Mouse (Mus musculus) right cerebral cortex, postnatal 25 days (tissue): ENCODE results near the gene Gm17617.

ENCODE experiments used
- DNase-seq: peaks from one replicate; pipeline ENCODE4 v3.0.0; 2022

The Gm17617 gene

DNA sequence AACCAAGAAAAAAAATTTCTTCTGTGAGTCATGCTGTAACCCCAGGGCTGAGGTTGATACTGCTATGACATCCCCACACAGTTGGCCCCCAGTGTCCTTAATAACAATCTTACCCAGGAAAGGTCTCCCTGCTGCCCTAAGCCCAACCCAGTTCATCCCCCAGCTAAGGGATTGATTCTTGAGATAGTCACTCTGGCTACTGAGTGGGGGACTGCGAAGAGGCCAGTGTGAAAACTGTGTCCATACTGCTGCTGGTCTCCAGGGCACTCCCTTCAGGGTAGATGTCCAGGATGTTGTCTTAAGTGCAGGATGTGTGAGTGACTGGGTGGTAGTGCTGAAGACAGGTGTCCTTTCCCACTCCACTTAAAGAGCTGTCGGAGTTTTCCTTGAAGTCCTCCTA is at the start of gene Gm17617:
Gm17617 (minus strand) TSS at position 101 of the 400 bp plus-strand sequence.
- DNase-seq = no peak

DNA sequence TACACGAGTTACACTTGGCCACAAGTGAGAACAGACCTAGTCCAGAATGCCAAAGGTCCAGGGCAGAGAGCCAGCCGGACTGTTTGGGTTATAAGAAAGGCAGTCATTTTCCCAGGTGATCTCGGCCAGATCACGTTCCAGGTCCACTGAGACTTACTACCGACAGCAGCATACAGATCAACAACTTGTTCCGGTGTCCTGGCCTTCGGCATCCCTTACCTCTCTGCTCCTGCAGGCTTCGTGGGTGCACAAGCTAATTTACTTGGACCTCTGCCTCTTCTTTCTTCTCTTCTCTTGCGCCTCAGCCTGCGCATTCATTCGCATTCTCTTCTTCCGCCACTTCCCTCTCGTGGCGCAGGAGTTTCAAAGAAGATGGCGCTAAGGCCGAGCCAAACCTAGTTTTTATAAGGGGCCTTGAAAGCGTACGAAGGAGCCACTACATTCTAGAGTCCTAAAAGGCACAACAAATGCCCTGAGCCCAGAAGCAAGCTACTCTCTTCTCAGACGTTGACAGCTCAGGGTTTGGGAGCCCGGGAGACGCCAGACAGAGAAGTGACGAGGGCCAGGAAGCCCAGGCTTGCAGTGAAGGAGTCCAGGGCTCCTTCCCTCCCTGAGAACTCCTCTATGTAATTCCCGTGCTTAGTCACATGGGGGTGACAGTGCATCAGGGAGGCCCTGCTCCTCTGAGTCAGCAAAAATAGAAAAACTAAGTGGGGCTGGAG is 49.0 kb upstream of the Gm17617 start:
- peak; percentile 70 for DNase-seq

DNA sequence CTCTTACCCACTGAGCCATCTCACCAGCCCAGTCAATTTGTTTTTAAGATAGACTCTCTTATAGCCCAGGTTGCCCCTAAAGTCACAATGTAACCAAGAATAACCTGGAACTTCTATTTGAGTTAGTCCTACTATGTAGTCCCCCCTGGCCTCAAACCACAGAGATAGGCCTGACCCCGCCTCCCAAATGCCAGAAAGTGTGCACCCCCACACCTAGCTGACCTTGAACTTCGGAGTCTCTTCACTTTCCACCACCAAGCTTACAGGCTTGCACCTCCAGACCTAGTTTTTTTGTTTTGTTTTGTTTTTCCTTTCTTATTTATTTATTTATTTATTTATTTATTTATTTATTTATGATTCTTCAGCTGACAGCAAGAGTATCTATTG is 48.4 kb upstream of the Gm17617 start:
- DNase-seq = no peak

DNA sequence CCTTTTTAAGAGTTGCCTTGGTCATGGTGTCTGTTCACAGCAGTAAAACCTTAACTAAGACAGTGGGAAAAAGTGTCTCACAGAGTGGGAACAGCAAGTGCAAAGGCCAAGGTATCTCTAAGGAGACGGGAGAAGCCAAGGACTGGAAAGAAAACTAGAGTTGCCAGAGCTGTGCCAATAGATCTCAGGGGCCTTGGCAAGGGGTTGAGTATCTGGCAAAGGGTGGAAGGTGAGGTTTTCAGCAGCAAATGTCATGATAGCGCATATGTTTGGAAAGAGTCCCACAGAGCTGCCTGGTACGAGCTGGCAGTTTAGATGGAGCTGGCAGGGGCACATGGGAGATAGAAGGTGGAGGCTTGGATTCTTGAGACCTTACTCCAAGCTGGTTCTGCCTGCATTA is 46.2 kb upstream of the Gm17617 start:
- DNase-seq = no peak

DNA sequence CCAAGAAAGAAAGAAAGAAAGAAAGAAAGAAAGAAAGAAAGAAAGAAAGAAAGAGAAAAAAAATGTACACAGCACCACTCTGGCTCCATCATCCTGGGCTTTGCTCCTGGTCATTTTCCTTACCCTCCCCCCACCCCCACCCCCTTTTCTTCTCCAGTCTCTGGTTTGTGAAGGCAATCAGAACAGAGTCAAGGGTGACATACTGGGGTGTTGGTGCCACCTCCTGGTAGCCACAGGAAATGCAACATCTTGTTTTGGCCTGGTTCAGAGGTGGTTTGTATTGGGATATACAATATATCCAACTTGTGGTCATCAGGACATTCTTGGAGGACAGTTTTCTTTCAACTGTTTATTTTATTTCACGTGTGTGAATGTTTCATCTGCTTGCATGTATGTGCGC is 45.2 kb upstream of the Gm17617 start:
- DNase-seq = peak; percentile 55

DNA sequence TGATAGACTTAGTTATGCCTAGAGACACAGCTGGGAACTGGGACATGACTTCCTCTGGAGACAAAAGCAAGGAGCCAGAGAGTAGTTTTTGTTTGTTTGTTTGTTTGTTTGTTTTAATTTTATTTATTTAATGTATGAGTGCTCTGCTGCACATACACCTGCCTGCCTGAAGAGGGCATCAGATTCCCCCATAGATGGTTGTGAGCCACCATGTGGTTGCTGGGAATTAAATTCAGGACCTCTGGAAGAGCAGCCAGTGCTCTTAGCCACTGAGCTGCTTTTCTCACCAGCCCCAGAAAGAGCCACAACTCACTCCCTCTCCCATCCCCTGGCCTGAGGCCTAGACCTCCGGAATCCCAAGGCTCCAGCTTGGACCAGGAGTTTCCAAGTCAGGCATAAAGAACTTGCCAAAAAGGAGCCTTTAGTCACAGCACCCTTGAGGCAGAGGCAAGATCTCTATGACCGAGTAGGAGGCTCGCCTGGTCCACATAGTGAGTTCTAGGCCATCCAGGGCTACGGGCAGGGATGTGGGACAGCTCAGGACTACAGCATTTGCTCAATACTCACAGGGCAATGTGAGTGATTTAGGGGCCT is 44.7 kb upstream of the Gm17617 start:
- DNase-seq = no peak

DNA sequence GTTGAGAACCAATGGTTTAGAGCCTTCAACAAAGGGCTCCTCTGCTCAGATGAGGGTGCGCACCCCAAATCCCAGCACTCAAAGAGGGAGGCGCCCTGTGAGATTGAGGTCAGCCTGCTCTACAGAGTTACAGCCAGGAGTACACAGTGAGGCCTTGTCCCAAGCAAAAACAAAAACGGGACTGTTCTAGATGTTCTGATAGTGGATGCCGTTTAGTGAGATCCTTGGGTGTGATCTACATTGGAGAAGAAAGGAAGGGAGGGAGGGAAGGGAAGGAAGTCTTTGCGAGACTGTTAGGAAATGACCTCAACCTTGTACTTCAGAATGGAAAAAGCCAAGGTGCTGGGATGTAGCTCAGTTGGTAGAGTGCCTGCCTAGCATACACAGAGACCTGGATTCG is 42.9 kb upstream of the Gm17617 start:
- no peak for DNase-seq

DNA sequence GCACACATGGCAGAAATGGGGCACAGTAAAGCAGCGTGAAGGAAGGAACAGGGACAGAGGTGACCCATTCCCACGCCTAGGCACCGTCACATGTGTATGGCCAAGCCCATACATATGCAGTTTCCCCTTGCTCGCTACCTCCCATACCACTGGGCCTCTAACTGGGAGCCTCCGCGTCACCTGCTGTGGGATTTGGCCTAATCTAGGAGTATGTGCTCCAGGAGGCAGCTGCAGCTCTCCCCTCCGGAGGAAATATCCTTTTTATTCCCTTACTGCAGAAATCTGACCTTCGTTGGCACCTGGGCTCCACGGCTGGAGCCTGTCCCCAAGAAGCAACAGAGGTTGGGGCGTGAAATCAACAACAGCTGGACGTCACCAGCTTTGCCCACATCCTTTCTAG is 41.0 kb upstream of the Gm17617 start:
- DNase-seq = no peak

DNA sequence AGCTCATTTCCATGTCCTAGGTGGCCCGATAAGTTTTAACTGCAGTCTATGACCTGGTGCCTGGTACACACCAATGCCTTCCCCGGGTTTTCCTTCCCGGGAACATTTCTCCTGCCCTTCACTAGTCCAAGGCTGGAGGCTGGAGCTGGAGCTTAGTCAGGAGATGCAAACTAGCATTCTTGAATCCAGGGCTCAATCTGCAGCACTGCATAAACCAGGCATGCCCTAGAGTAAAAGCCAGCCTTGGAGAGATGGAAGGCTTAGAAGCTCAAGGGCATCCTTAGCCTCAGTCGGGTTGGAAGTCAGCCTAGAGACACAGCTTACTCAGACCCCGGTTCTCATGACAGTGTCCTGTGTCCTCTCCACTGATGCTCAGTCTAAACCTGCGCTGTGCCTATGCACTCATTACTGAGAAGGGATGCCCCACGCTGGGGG is 39.0 kb upstream of the Gm17617 start:
- DNase-seq = no peak

DNA sequence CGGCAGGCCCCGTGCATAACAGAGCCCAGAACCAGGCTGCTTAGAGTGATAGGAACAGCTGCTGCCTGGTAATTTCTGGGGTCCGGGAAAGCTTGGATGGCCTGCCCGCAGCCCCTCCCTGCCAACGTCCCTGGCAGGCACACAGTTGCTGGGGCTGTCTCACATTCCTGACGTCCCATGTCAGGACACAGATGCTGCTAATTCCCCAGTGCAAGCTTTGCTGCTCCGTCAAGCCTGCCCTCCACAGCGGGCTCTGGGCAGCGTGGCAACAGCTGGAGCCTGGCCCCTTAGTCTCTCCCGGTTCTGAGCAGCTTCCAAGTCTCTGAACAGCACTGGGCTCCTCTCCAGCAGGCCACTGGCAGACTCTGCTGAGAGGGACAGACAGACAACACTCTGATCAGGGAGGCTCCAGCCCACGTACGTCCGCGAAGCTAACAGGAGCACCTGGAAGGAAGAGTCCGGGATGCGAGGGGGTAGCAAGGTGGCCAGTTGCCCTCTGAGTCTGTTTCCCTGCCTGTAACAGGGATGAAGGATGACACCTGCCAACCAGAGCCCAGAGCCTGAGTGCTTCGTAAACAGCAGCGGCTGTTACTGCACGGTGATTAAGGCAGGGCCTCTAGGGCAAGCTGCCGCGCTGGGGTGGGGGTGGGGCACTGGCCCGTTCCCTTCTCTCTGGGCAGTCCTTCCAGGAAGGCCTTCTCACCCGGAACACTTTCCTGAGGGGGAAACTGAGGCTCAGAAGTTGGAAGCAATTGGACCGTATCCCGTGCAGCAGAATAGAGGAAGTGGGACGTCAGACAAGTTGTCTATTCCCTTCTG is 38.4 kb upstream of the Gm17617 start:
- peak; percentile 50 for DNase-seq

DNA sequence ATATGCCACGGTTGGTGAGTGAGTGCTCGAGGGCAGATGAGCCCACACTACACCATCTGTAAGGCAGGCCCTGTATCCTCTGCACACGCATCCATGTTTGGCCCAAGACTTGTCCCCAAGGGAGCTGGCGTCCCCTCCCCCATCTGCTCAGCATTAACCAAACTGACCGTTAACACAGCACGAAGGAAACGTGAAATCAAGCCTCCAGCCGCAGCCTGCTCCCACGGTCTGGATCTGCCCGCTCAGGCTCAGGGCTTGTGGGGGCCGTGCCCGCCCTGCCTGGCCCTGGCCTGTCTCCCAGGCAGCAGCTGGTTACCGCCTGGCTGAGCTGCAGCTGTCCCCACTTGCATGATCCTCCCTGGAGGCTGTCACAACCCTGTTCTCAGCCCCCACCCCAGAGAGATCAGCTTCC is 35.6 kb upstream of the Gm17617 start:
- no peak for DNase-seq

DNA sequence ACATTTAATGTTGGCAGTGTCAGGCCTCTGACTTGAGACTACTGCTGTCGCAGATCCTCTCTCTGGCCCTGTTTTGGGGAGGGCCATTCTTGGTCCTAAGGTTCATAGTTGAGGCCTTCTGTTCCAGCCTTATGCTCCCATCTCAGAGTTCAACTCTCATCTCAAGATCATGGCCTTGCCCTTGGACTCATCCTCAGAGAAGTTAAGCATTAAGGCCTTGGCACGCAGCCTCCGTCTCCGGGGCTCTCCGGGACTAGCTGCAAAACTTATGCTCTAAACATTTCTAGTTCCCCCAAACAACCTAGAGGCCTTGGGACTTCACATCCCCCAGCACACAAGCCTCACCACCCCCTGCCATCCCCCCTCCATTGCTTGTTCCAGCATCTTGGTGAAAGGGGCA is 34.9 kb upstream of the Gm17617 start:
- no peak for DNase-seq

DNA sequence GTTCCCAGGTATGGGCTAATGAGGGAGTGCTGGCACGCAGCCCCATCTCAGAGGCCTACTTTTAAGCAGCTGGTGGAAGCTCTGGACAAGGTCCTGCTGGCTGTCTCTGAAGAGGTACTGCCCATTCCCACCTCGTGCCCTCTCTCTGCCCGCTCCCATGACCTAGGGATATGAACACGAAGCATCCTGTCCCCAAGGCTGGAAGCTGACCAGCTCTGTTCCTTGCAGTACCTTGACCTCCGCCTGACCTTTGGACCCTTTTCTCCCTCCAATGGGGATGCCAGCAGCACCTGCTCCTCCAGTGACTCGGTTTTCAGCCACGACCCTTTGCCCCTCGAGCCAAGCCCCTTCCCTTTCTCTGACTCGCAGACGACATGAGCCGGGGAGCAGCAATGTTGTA is 34.5 kb upstream of the Gm17617 start:
- DNase-seq = no peak

DNA sequence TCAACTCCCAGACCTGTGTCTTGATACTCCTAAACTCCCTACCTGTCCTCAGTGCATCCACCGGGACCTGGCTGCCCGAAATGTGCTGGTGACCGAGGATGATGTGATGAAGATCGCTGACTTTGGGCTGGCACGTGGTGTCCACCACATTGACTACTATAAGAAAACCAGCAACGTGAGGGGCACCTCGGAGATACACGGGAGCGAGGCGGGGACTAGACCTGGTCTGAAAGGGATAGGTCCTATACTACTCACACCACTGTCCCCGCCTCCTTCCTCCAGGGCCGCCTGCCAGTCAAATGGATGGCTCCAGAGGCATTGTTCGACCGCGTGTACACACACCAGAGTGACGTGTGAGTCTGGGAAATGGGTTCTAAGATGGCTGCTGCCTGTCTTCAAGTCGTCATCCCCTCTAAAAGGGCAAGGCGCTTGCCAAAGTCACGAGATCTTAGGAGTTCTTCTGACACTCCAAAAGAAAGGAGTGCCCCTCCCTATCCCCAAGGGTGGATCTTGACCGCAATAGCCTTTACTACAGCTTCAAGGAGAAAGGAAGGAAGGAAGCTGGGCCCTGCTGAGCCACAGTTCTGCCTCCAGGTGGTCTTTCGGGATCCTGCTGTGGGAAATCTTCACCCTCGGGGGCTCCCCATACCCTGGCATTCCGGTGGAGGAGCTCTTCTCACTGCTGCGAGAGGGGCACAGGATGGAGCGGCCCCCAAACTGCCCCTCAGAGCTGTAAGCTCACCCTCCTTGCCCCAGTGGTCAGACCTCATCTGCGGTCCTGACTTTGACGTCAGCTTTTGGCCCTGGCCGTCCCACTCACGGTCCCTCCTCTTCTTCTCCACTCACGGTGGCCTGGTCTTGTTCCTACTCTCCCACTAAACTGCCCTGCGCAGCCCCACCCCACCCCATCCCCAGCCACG is 33.7 kb upstream of the Gm17617 start:
- DNase-seq = no peak

DNA sequence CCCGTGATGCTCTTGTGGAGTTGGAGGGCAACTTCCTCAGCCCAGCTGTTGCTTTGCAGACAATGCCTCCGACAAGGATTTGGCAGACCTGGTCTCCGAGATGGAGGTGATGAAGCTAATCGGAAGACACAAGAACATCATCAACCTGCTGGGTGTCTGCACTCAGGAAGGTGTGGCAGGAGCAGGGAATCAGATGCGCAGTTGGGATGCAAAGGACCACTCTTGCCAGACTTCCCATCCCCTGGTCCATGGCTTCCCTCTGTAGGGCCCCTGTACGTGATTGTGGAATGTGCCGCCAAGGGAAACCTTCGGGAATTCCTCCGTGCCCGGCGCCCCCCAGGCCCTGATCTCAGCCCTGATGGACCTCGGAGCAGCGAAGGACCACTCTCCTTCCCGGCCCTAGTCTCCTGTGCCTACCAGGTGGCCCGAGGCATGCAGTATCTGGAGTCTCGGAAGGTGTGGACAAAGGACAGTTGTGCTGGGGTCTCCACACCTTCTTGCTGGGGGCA is 32.5 kb upstream of the Gm17617 start:
- no peak for DNase-seq

DNA sequence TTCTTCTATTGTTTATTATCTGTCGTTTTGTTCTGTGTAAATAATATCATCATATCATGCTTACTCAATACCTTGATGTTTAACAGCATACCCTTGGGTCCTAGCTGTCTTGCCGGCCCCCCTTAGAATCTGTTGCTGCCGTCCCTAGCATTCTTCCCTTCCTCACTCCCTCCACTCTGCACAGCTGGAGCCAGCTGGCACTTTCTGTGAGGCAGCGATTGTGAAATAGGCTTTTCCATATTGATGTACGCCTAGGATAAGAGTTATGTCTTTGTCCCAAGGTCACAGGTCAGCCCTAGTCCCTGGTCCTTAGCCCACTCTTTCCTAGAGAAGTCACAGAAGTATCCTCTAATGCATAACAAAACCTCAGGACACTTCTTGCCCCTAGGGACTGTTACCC is 30.2 kb upstream of the Gm17617 start:
- DNase-seq = no peak

DNA sequence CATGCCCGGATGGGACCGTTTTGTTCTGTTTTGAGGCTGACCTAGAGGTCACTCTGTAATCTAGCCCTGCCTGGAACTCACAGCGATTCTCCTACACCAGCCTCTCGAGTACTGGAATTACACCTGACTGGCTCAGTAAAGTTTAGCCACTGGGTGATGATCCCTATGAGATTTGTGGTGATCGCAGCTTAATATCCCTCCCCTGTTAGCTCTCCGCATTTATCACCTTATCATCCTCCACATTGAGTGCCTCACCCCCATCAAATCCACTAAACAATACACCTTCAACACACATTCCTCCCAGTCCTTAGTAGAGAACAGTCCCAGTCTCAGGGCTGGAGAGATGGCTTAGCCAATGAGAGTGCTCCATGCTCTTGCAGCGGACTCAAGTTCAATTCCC is 29.0 kb upstream of the Gm17617 start:
- no peak for DNase-seq

DNA sequence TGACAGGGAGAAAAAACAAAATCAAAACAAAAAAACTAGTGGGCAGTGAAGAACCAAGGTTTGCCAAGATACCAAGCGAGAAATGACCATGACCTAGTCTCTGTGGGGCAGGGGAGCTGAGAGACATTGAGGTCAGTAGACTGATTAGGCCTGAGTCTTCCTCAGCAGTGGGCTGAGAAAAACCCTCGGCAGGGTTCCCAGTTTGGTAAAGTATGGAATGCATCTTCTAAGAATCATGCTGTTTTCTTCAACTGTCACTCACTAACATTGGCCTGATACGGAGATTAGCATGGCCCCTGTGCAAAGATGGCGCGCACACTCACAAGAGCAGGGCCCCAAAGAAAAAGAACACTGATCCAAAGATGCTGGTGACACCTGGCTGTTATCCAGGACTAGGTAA is 20.6 kb upstream of the Gm17617 start:
- no peak for DNase-seq

DNA sequence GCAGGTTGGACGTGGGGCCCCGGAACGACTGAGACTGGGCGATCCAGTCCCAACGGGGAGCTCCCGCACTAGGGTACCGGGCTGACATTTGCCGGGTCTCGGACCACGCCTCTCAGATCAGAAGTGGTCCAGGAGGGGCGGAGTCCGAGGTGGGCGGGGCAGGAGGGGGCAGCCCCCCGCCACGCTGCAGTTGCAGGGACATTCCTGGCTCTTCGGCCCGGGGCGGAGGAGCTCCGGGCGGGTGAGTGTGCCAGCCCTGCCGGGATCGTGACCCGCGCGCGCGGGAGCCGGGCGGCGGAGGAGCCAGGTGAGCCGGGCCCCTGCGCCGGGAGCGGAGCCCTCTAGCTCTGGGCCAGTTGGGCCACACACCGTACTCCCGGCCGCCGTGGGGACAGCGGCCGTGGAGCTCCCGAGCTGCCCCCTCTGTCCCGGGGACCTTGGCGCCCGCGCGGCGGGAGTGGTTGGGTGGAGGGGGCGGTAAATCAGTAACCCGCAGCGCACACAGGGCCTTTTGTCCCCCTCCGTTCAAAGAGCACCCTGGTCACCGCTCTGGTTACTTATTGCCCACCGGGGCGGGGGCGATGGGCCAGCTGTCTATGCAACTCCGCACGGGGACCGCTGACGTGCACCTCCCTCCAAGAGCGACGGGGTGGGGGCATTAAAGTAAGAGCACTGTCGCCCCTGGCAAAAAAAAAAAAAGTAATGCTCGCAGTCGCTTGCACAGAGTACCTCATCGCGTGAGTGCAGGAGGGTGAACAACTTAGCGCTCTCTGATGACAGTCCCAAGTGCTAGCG is 19.5 kb upstream of the Gm17617 start, which contains the start of gene Fgfr4:
Fgfr4 (plus strand) TSS at position 20 of the 795 bp plus-strand sequence.
- no peak for DNase-seq

DNA sequence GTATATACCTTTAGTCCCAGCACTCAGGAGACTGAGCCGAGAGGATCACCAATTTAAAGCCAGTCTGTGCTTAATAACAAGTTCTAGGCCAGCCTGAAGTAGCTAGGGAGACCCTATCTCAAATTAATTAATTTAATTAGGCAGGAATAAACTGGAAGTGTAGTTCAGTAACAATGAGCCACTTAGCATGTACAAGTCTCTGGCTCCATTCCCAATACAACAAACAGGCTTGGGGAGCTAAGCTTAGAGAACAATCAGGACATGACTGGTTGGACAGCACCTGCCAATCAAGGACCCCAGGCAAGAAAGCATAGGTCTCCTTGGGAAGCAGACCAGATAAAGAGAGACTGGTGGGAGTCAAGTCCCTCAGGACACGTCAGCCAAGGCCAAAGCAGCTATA is 6.9 kb upstream of the Gm17617 start:
- DNase-seq = no peak

DNA sequence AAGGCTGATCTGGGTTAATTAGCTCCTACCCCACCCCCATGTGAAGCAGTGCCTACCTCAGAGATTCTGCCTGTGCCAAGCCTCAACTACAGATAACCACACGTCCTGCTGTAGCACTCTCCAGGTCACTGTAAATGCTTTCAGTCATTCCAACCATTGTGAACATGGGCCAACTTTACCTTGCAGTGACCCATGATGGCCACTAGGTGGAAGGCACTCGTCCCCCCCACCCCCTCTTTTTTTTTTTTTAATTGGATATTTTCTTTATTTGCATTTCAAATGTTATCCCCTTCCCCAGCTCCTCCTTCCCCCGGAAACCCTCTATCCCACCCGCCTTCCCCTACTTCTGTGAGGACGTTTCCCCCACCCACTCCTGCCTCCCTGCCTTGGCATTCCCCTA is 2.0 kb upstream of the Gm17617 start:
- no peak for DNase-seq

DNA sequence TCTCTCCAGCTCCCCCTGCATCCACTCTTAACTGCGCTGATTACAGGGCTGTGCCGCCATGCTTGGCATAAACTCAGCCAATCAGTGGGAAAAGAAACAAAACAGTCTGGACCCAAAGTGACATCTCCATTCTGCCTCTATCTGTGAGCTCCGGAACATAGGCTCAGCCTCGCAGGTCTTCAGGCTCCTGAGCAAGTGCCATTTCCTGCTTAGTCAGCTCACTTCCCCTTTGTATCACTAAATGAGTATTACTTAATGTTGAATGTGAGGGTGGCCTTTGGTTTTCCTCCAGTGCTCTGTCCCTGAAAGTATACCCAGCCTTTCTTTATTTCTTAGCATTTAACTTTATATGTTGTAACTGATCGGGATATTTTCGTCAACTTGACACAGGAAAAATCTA is 8.4 kb downstream of the Gm17617 start:
- DNase-seq = no peak
